9 mouse cellular contexts compared by ENCODE assay signal in the genomic region with DNA sequence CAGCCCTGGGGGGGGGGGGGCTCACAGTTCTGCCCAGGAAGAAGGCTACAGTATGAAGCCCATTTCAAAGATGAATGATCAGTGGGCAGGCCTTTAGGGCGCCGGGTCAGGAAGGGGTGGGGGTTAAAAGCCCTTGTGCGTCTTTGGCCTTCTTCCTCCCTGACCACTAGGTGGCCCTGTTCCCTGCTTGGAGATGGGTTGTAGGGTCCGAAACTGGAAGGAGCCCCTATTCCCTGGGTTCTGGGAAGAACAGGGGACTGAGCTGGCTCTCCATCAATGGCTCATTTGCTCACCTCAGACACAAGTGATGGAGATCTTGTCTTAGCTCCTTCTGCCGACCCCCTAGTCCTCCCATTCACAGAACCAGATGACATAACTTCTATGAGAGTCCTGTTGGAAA. TPM values are rescaled to one million over a fixed set of nuclear protein-coding genes. Genes with fewer than 3 reads are reported as not detected.
A peak's percentile ranks its signal among the peaks of the same experiment; 100 is the strongest.
DNase-seq lines count a peak whose midpoint lies in the region; ATAC-seq and TF ChIP-seq lines count a peak whose summit lies in the region.
"Had no signal": no experiment of that assay in that cellular context is flagged by ENCODE, and none has a peak within 500 bp of the region (broad histone marks: within the 10 kb centered on the region; RNA-seq: fewer than 3 reads in every experiment).

No protein-coding gene starts in this region.

- H3K4me3 ChIP-seq in forebrain, embryonic 10.5 days: no peak overlapping the region
- no peak overlapping the region for H3K4me3 ChIP-seq in forebrain, embryonic 15.5 days
- H3K4me3 ChIP-seq in testis, adult 2 months (ENCODE audit: control insufficient read depth, low read depth, low read length): peak overlapping the region; percentile 69
- no peak overlapping the region for H3K4me3 ChIP-seq in embryonic fibroblast, embryonic 13.5 days (ENCODE audit: insufficient read depth, low read length)
- H3K4me3 ChIP-seq in neural tube, embryonic 11.5 days (ENCODE audit: low read depth, low read length): no peak overlapping the region

- peak; percentile 55 for DNase-seq in forebrain, embryonic 10.5 days (ENCODE audit: extremely low spot score, low spot score)
- no peak for DNase-seq in testis, postnatal 10 days (ENCODE audit: low spot score)
- DNase-seq in neural tube, embryonic 11.5 days (ENCODE audit: low spot score): peak; percentile 53
- no peak for DNase-seq in layer of hippocampus, postnatal 36 days
- DNase-seq in frontal cortex, postnatal 14 days (ENCODE audit: low spot score in 2 of 2): no peak

- no peak for ATAC-seq in forebrain, embryonic 15.5 days (replicated peaks)
- no peak for ATAC-seq in neural tube, embryonic 11.5 days (ENCODE audit: insufficient read depth, low FRiP score, low TSS enrichment)

- no peak overlapping the region for H3K4me2 ChIP-seq in forebrain, embryonic 15.5 days (replicated peaks)
- no peak overlapping the region for H3K4me2 ChIP-seq in neural tube, embryonic 11.5 days (ENCODE audit: low read depth)

- no peaks in the 10 kb centered on the region for H3K36me3 ChIP-seq in forebrain, embryonic 10.5 days (replicated peaks)
- H3K36me3 ChIP-seq in forebrain, embryonic 15.5 days: no peaks in the 10 kb centered on the region
- no peaks in the 10 kb centered on the region for H3K36me3 ChIP-seq in testis, adult 2 months (ENCODE audit: control insufficient read depth, insufficient read depth, low read length)
- H3K36me3 ChIP-seq in neural tube, embryonic 11.5 days (ENCODE audit: control insufficient read depth, insufficient read depth, low read length): no peaks in the 10 kb centered on the region

- H3K27ac ChIP-seq in forebrain, embryonic 10.5 days: no peak overlapping the region
- H3K27ac ChIP-seq in forebrain, embryonic 15.5 days (replicated peaks): no peak overlapping the region
- no peak overlapping the region for H3K27ac ChIP-seq in testis, adult 2 months (ENCODE audit: control insufficient read depth, insufficient read depth, low read depth, low read length)
- no peak overlapping the region for H3K27ac ChIP-seq in embryonic fibroblast, embryonic 13.5 days (ENCODE audit: insufficient read depth, low read length)
- H3K27ac ChIP-seq in neural tube, embryonic 11.5 days (ENCODE audit: low read depth, low read length): no peak overlapping the region

- peak; percentile 64; the same call in 1 of the 2 replicates for TF ChIP-seq CTCF in testis, adult 2 months (IDR thresholded peaks at IDR 0.05; ENCODE audit: control insufficient read depth, insufficient read depth, insufficient replicate concordance, low read depth, low read length)
- peak; percentile 78; the same call in 1 of the 2 replicates for TF ChIP-seq CTCF in embryonic fibroblast, embryonic 13.5 days (IDR thresholded peaks at IDR 0.05; ENCODE audit: borderline replicate concordance, insufficient read depth, low read length)

- H3K4me1 ChIP-seq in forebrain, embryonic 10.5 days: peaks cover 38% of the 10 kb centered on the region
- peaks cover 25% of the 10 kb centered on the region for H3K4me1 ChIP-seq in forebrain, embryonic 15.5 days
- H3K4me1 ChIP-seq in testis, adult 2 months (ENCODE audit: control insufficient read depth, insufficient read depth, low read length): peaks cover 23% of the 10 kb centered on the region
- H3K4me1 ChIP-seq in embryonic fibroblast, embryonic 13.5 days (ENCODE audit: control insufficient read depth, insufficient read depth, low read length): no peaks in the 10 kb centered on the region; the same call in 1 of the 2 replicates
- H3K4me1 ChIP-seq in neural tube, embryonic 11.5 days (ENCODE audit: control insufficient read depth, insufficient read depth, low read length): peaks cover 14% of the 10 kb centered on the region

- H3K27me3 ChIP-seq in forebrain, embryonic 10.5 days (ENCODE audit: poor library complexity, severe bottlenecking): peaks cover 79% of the 10 kb centered on the region
- H3K27me3 ChIP-seq in forebrain, embryonic 15.5 days: peaks cover 7% of the 10 kb centered on the region; the same call in 1 of the 2 replicates
- no peaks in the 10 kb centered on the region; the same call in 1 of the 2 replicates for H3K27me3 ChIP-seq in testis, adult 2 months (ENCODE audit: control insufficient read depth, insufficient read depth, low read length)
- H3K27me3 ChIP-seq in neural tube, embryonic 11.5 days (ENCODE audit: control insufficient read depth, insufficient read depth, low read length): peaks cover 29% of the 10 kb centered on the region

- no peak overlapping the region for H3K9ac ChIP-seq in forebrain, embryonic 15.5 days (replicated peaks)
- no peak overlapping the region for H3K9ac ChIP-seq in neural tube, embryonic 11.5 days (ENCODE audit: low read length)

- no peaks in the 10 kb centered on the region for H3K9me3 ChIP-seq in forebrain, embryonic 10.5 days
- no peaks in the 10 kb centered on the region for H3K9me3 ChIP-seq in forebrain, embryonic 15.5 days
- no peaks in the 10 kb centered on the region for H3K9me3 ChIP-seq in neural tube, embryonic 11.5 days (ENCODE audit: control insufficient read depth, low read length)

- no peak for TF ChIP-seq POLR2A in testis, adult 2 months (IDR thresholded peaks at IDR 0.05; ENCODE audit: control insufficient read depth, low read depth, low read length)
- no peak for TF ChIP-seq POLR2A in embryonic fibroblast, embryonic 13.5 days (IDR thresholded peaks at IDR 0.05; ENCODE audit: low read depth, low read length)

- 13% methylated on average over 5 of the region's 5 CpGs for whole genome bisulfite sequencing in forebrain, embryonic 10.5 days
- WGBS in forebrain, embryonic 15.5 days: 9% methylated on average over 5 of the region's 5 CpGs
- 13% methylated on average over 5 of the region's 5 CpGs for WGBS in neural tube, embryonic 11.5 days

RNA-seq across cellular contexts. Expression of gene Chd5, which starts 4.8 kb away (rescaled TPM):
- polyA plus RNA-seq in forebrain, embryonic 10.5 days (2016; fragmentation: Nextera tagmentation; extraction: Ambion mirVana): 0.09 and 0.31 TPM in 2 replicates
- polyA plus RNA-seq in forebrain, embryonic 15.5 days (2015; fragmentation: Nextera tagmentation; extraction: Ambion mirVana): 35.5 and 39.3 TPM in 2 replicates
- 87.3 and 88.7 TPM in 2 replicates for polyA plus RNA-seq in testis, adult 2 months (2012; rRNA removed)
- polyA plus RNA-seq in embryonic fibroblast, embryonic 13.5 days (2011; ENCODE audit: insufficient read length, low read depth, missing spikeins): 0.56 and 0.78 TPM in 2 replicates
- 0.20 and 0.31 TPM in 2 replicates for polyA plus RNA-seq in neural tube, embryonic 11.5 days (2014; fragmentation: Nextera tagmentation; extraction: Ambion mirVana)
- total RNA-seq in layer of hippocampus, postnatal 36 days (2021): 100 to 1,000 TPM; 124 to 130 TPM

RNA-seq across cellular contexts. Expression of gene Rpl22, which starts 17.8 kb away (rescaled TPM):
- polyA plus RNA-seq in forebrain, embryonic 10.5 days (2016; fragmentation: Nextera tagmentation; extraction: Ambion mirVana): 363 and 368 TPM in 2 replicates
- polyA plus RNA-seq in forebrain, embryonic 15.5 days (2015; fragmentation: Nextera tagmentation; extraction: Ambion mirVana): 216 and 221 TPM in 2 replicates
- 47.5 and 49.7 TPM in 2 replicates for polyA plus RNA-seq in testis, adult 2 months (2012; rRNA removed)
- 1,143 and 1,246 TPM in 2 replicates for polyA plus RNA-seq in embryonic fibroblast, embryonic 13.5 days (2011; ENCODE audit: insufficient read length, low read depth, missing spikeins)
- polyA plus RNA-seq in neural tube, embryonic 11.5 days (2014; fragmentation: Nextera tagmentation; extraction: Ambion mirVana): 311 and 312 TPM in 2 replicates
- 100 to 1,000 TPM; 203 TPM for total RNA-seq in layer of hippocampus, postnatal 36 days (2021)

RNA-seq across cellular contexts. Expression of gene Rnf207, which starts 24.5 kb away (rescaled TPM):
- polyA plus RNA-seq in forebrain, embryonic 10.5 days (2016; fragmentation: Nextera tagmentation; extraction: Ambion mirVana): 0.92 and 1.3 TPM in 2 replicates
- 1.8 and 2.9 TPM in 2 replicates for polyA plus RNA-seq in forebrain, embryonic 15.5 days (2015; fragmentation: Nextera tagmentation; extraction: Ambion mirVana)
- polyA plus RNA-seq in testis, adult 2 months (2012; rRNA removed): 0.22 and 0.43 TPM in 2 replicates
- 0.81 and 1.5 TPM in 2 replicates for polyA plus RNA-seq in embryonic fibroblast, embryonic 13.5 days (2011; ENCODE audit: insufficient read length, low read depth, missing spikeins)
- polyA plus RNA-seq in neural tube, embryonic 11.5 days (2014; fragmentation: Nextera tagmentation; extraction: Ambion mirVana): 2.1 and 2.2 TPM in 2 replicates
- 1 to 10 TPM; 4.7 to 6.1 TPM for total RNA-seq in layer of hippocampus, postnatal 36 days (2021)

RNA-seq across cellular contexts. Expression of gene Icmt, which starts 46.3 kb away (rescaled TPM):
- polyA plus RNA-seq in forebrain, embryonic 10.5 days (2016; fragmentation: Nextera tagmentation; extraction: Ambion mirVana): 23.3 and 26.1 TPM in 2 replicates
- 17.6 and 18.6 TPM in 2 replicates for polyA plus RNA-seq in forebrain, embryonic 15.5 days (2015; fragmentation: Nextera tagmentation; extraction: Ambion mirVana)
- 50.9 and 51.6 TPM in 2 replicates for polyA plus RNA-seq in testis, adult 2 months (2012; rRNA removed)
- 34.2 and 42.7 TPM in 2 replicates for polyA plus RNA-seq in embryonic fibroblast, embryonic 13.5 days (2011; ENCODE audit: insufficient read length, low read depth, missing spikeins)
- 27.1 and 31.3 TPM in 2 replicates for polyA plus RNA-seq in neural tube, embryonic 11.5 days (2014; fragmentation: Nextera tagmentation; extraction: Ambion mirVana)
- 10 to 100 TPM; 43.9 to 44.7 TPM for total RNA-seq in layer of hippocampus, postnatal 36 days (2021)

RNA-seq across cellular contexts. Expression of gene Hes3, which starts 51.8 kb away (rescaled TPM):
- polyA plus RNA-seq in forebrain, embryonic 10.5 days (2016; fragmentation: Nextera tagmentation; extraction: Ambion mirVana): 0.38 and 0.92 TPM in 2 replicates
- polyA plus RNA-seq in forebrain, embryonic 15.5 days (2015; fragmentation: Nextera tagmentation; extraction: Ambion mirVana): 0.09 and 0.13 TPM in 2 replicates
- polyA plus RNA-seq in testis, adult 2 months (2012; rRNA removed): 1.5 and 1.6 TPM in 2 replicates
- polyA plus RNA-seq in embryonic fibroblast, embryonic 13.5 days (2011; ENCODE audit: insufficient read length, low read depth, missing spikeins): not detected in 2 replicates
- 1.6 and 2.3 TPM in 2 replicates for polyA plus RNA-seq in neural tube, embryonic 11.5 days (2014; fragmentation: Nextera tagmentation; extraction: Ambion mirVana)
- total RNA-seq in layer of hippocampus, postnatal 36 days (2021): not detected
- total RNA-seq: heart, postnatal 36 days had no signal

Comparison
In these comparisons a context has a peak if more than half of its experiments do, and no peak if none do; other contexts are left out.
1. RNA of gene Chd5, which starts 4.8 kb away (polyA plus RNA-seq): 87.3 to 88.7 TPM in testis, adult 2 months and 35.5 to 39.3 TPM in forebrain, embryonic 15.5 days; 0.56 to 0.78 TPM in embryonic fibroblast, embryonic 13.5 days, 0.09 to 0.31 TPM in forebrain, embryonic 10.5 days and 0.20 to 0.31 TPM in neural tube, embryonic 11.5 days; every median in the first group is over 10 times any median in the second.
2. DNase-seq: peak in forebrain, embryonic 10.5 days (single experiment) and neural tube, embryonic 11.5 days (single experiment); none in testis, postnatal 10 days (single experiment), layer of hippocampus, postnatal 36 days (0 of 2) and frontal cortex, postnatal 14 days (0 of 2).